Mouse (Mus musculus): ENCODE results near the gene 3110082I17Rik. TPM values are rescaled to one million over a fixed set of nuclear protein-coding genes. Genes with fewer than 3 reads are reported as not detected.

3110082I17Rik gene
- total RNA-seq, 1 experiment from 2014 or later, result 15.0 TPM

GRCm38 (mm10) chr5:139370336-139370735 lies 90.0 kb downstream of the 3110082I17Rik start:
- no peak for ATAC-seq (ENCODE audit: extremely low read depth, insufficient number of reproducible peaks, low FRiP score, poor library complexity, severe bottlenecking)

- ATAC-seq (ENCODE audit: extremely low read depth, insufficient number of reproducible peaks, low FRiP score, poor library complexity, severe bottlenecking), result no peak
Measured at GRCm38 (mm10) chr5:139368638-139369320, 91.5 kb downstream of the 3110082I17Rik start.

- ATAC-seq (ENCODE audit: extremely low read depth, insufficient number of reproducible peaks, low FRiP score, poor library complexity, severe bottlenecking), result peak; percentile 27; the same call in 1 of the 2 replicates
Measured at GRCm38 (mm10) chr5:139367884-139368458, 92.4 kb downstream of the 3110082I17Rik start.

GRCm38 (mm10) chr5:139366484-139366883 lies 93.8 kb downstream of the 3110082I17Rik start:
- no peak for ATAC-seq (ENCODE audit: extremely low read depth, insufficient number of reproducible peaks, low FRiP score, poor library complexity, severe bottlenecking)

GRCm38 (mm10) chr5:139365827-139366226 lies 94.5 kb downstream of the 3110082I17Rik start:
- ATAC-seq (ENCODE audit: extremely low read depth, insufficient number of reproducible peaks, low FRiP score, poor library complexity, severe bottlenecking), result peak; percentile 47

GRCm38 (mm10) chr5:139364911-139365571 lies 95.3 kb downstream of the 3110082I17Rik start:
- no peak for ATAC-seq (ENCODE audit: extremely low read depth, insufficient number of reproducible peaks, low FRiP score, poor library complexity, severe bottlenecking)

- peak; percentile 62 for ATAC-seq (ENCODE audit: extremely low read depth, insufficient number of reproducible peaks, low FRiP score, poor library complexity, severe bottlenecking)
Measured at GRCm38 (mm10) chr5:139364260-139364910, 95.9 kb downstream of the 3110082I17Rik start.

GRCm38 (mm10) chr5:139363858-139364257 lies 96.5 kb downstream of the 3110082I17Rik start:
- no peak for ATAC-seq (ENCODE audit: extremely low read depth, insufficient number of reproducible peaks, low FRiP score, poor library complexity, severe bottlenecking)

GRCm38 (mm10) chr5:139359244-139359643 lies 101.1 kb downstream of the 3110082I17Rik start:
- no peak for ATAC-seq (ENCODE audit: extremely low read depth, insufficient number of reproducible peaks, low FRiP score, poor library complexity, severe bottlenecking)

- ATAC-seq (ENCODE audit: extremely low read depth, insufficient number of reproducible peaks, low FRiP score, poor library complexity, severe bottlenecking), result peak; percentile 20; the same call in 1 of the 2 replicates
Measured at GRCm38 (mm10) chr5:139358653-139359052, 101.7 kb downstream of the 3110082I17Rik start.

GRCm38 (mm10) chr5:139355235-139355772 lies 105.0 kb downstream of the 3110082I17Rik start:
- peak; percentile 45; the same call in 1 of the 2 replicates for ATAC-seq (ENCODE audit: extremely low read depth, insufficient number of reproducible peaks, low FRiP score, poor library complexity, severe bottlenecking)

- ATAC-seq (ENCODE audit: extremely low read depth, insufficient number of reproducible peaks, low FRiP score, poor library complexity, severe bottlenecking), result no peak
Measured at GRCm38 (mm10) chr5:139353946-139354345, 106.4 kb downstream of the 3110082I17Rik start.

GRCm38 (mm10) chr5:139353496-139353895 lies 106.8 kb downstream of the 3110082I17Rik start:
- no peak for ATAC-seq (ENCODE audit: extremely low read depth, insufficient number of reproducible peaks, low FRiP score, poor library complexity, severe bottlenecking)

- no peak for ATAC-seq (ENCODE audit: extremely low read depth, insufficient number of reproducible peaks, low FRiP score, poor library complexity, severe bottlenecking)
Measured at GRCm38 (mm10) chr5:139352317-139352716, 108.0 kb downstream of the 3110082I17Rik start, which contains the start of gene Cyp2w1. Cyp2w1 (plus strand) TSS chr5:139352617.

- no peak for ATAC-seq (ENCODE audit: extremely low read depth, insufficient number of reproducible peaks, low FRiP score, poor library complexity, severe bottlenecking)
Measured at GRCm38 (mm10) chr5:139351628-139352027, 108.7 kb downstream of the 3110082I17Rik start.

- no peak for ATAC-seq (ENCODE audit: extremely low read depth, insufficient number of reproducible peaks, low FRiP score, poor library complexity, severe bottlenecking)
Measured at GRCm38 (mm10) chr5:139351134-139351533, 109.2 kb downstream of the 3110082I17Rik start, which contains the start of gene Cox19. Cox19 (minus strand) TSS chr5:139351418.

GRCm38 (mm10) chr5:139349713-139350112 lies 110.6 kb downstream of the 3110082I17Rik start:
- ATAC-seq (ENCODE audit: extremely low read depth, insufficient number of reproducible peaks, low FRiP score, poor library complexity, severe bottlenecking), result no peak

GRCm38 (mm10) chr5:139347225-139347624 lies 113.1 kb downstream of the 3110082I17Rik start:
- no peak for ATAC-seq (ENCODE audit: extremely low read depth, insufficient number of reproducible peaks, low FRiP score, poor library complexity, severe bottlenecking)

- ATAC-seq (ENCODE audit: extremely low read depth, insufficient number of reproducible peaks, low FRiP score, poor library complexity, severe bottlenecking), result no peak
Measured at GRCm38 (mm10) chr5:139345364-139345714, 115.0 kb downstream of the 3110082I17Rik start.

Data from neutrophil, adult 5-6 weeks (primary cell).